Mouse (Mus musculus): ENCODE measurements around the gene Prl5a1. TPM values are rescaled to one million over a fixed set of nuclear protein-coding genes. Genes with fewer than 3 reads are reported as not detected.
A peak's percentile ranks its signal among the peaks of the same experiment; 100 is the strongest.

Gene Prl5a1
- not detected for polyA plus RNA-seq (2017; shearing (Covaris generic))

DNA sequence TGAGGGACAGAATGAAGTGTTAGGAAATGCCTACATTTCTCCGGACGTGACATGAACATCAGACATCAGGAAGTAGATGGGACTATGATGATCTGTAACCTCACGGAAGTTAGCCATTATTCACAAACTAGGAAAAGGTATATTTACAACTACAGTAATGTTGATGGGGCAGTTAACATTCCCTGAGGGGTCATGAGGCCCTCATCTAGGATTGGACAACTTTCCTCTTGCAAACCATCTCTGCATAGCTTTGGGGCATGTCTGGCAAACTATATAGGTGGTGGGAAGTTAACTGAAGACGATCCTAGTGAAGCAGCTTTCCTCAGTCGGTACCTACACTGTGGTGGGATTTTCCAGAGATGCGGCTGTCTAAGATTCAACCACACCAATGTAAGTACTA lies at the start of gene Prl5a1:
Prl5a1 (plus strand) TSS at position 301 of the 400 bp plus-strand sequence.
- ATAC-seq = no peak

DNA sequence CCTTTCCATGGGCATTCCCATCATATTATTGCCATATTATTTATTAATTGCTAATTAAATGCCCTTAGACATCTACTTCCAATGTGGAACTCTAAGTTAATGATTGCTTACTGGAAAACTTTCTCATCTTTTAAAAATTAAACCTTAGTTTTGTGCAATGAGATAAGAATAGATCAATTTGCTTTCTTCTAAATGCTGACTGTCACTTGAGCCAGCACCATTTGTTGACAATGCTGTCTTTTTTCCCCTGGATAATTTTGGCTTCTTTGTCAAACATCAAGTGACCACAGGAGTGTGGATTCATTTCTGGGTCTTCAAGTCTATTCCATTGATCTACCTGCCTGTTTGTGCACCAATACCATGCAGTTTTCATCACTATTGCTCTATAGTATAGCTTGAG lies 46.1 kb upstream of the Prl5a1 start:
- no peak for ATAC-seq

- no peak for ATAC-seq
Observed at GRCm38 (mm10) chr13:28108536-28108935, 33.7 kb upstream of the Prl5a1 start.

- ATAC-seq = no peak
Observed at GRCm38 (mm10) chr13:28132781-28133180, 9.5 kb upstream of the Prl5a1 start.

- peak; percentile 98 for ATAC-seq
Observed at GRCm38 (mm10) chr13:28135790-28136189, 6.5 kb upstream of the Prl5a1 start.

Other genes starting within 250 kb of the Prl5a1 start
- gene Prl4a1, start 126.3 kb upstream of the Prl5a1 start, polyA plus RNA-seq (2017; shearing (Covaris generic)) = not detected
- 10 to 100 TPM; 32.9 to 38.9 TPM for gene Gm11361, start 115.0 kb downstream of the Prl5a1 start, polyA plus RNA-seq (2017; shearing (Covaris generic))